Mouse (Mus musculus) stomach, postnatal 0 days (tissue): ENCODE data around the gene 1810024B03Rik.

Experiments
- CTCF ChIP-seq: IDR thresholded peaks from 2 replicates; pipeline ENCODE4 v1.5.1; 2016; ENCODE audit warnings: antibody characterized with exemption, low read depth, mild to moderate bottlenecking, moderate library complexity
- EP300 ChIP-seq: optimal IDR thresholded peaks from 2 replicates; pipeline ENCODE3; 2016; ENCODE audit warnings: antibody characterized with exemption

DNA sequence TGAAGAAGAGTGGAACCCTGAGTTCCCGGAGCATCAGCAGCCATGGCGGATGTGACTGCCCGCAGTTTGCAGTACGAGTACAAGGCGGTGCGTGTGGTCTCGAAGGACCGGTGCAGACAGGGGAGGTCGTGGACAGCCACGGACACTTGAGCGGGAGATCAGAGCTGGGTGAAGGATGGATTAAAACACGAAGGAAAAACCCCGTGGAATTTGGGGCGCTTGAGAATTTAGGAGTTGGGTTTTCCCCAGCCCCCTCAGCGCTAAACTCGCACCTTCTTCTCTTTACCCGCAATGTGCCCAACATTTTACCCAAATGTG, 331 bp upstream of the 1810024B03Rik start:
- no peak for TF ChIP-seq CTCF
- no peak for TF ChIP-seq EP300
